Mouse (Mus musculus): ENCODE measurements around the gene Zfp324. TPM values are rescaled to one million over a fixed set of nuclear protein-coding genes. Genes with fewer than 3 reads are reported as not detected.

Gene Zfp324
- polyA plus RNA-seq, 1 experiment from 2014 or later = 14.4 TPM

GRCm38 (mm10) chr7:12958948-12959347 is 6.7 kb upstream of the Zfp324 start:
- H3K9ac ChIP-seq (replicated peaks; ENCODE audit: low read length) = no peak overlapping the region
- whole genome bisulfite sequencing = 85% methylated on average over 4 of the region's 4 CpGs
- H3K4me2 ChIP-seq (ENCODE audit: low read length) = no peak overlapping the region
- no peak for ATAC-seq (ENCODE audit: low FRiP score, low TSS enrichment)
- no peak for DNase-seq
- H3K27me3 ChIP-seq (ENCODE audit: control insufficient read depth, insufficient read depth, low read length) = no peaks in the 10 kb centered on the region
- H3K9me3 ChIP-seq (ENCODE audit: control insufficient read depth, low read length) = no peaks in the 10 kb centered on the region
- H3K4me1 ChIP-seq (ENCODE audit: control insufficient read depth, insufficient read depth, low read length) = 0 out of 2 replicates have a peak, but pooled peaks cover 3% of the 10 kb centered on the region
- no peaks in the 10 kb centered on the region for H3K36me3 ChIP-seq (ENCODE audit: control insufficient read depth, insufficient read depth, low read length)
- H3K27ac ChIP-seq (replicated peaks; ENCODE audit: low read depth, low read length) = no peak overlapping the region
- no peak overlapping the region for H3K4me3 ChIP-seq (replicated peaks; ENCODE audit: low read depth, low read length)

DNA sequence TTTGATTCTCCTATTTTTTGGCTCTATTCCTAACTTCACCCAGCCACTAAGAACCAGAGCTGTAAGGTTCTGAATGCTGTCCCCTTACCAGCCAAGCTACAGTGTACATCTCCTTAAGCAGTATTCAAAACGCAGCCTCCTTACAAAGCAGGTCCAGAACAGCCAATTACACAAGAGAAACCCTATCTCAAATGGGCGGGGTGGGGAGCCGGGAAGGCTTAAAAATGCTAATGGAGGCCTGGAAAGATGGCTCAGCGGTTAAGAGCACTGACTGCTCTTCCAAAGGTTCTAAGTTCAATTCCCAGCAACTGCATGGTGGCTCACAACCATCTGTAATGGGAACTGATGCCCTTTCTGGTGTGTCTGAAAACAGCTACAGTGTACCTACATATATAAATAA is 5.9 kb upstream of the Zfp324 start:
- WGBS = 15% methylated on average over 4 of the region's 4 CpGs
- no peak for DNase-seq
- ATAC-seq (ENCODE audit: low FRiP score, low TSS enrichment) = no peak
- H3K4me2 ChIP-seq (ENCODE audit: low read length) = no peak overlapping the region
- H3K9me3 ChIP-seq (ENCODE audit: control insufficient read depth, low read length) = no peaks in the 10 kb centered on the region
- H3K27me3 ChIP-seq (ENCODE audit: control insufficient read depth, insufficient read depth, low read length) = no peaks in the 10 kb centered on the region
- H3K27ac ChIP-seq (replicated peaks; ENCODE audit: low read depth, low read length) = no peak overlapping the region
- peaks cover 6% of the 10 kb centered on the region; the same call in 1 of the 2 replicates for H3K4me1 ChIP-seq (ENCODE audit: control insufficient read depth, insufficient read depth, low read length)
- H3K36me3 ChIP-seq (ENCODE audit: control insufficient read depth, insufficient read depth, low read length) = no peaks in the 10 kb centered on the region
- no peak overlapping the region for H3K4me3 ChIP-seq (replicated peaks; ENCODE audit: low read depth, low read length)
- H3K9ac ChIP-seq (replicated peaks; ENCODE audit: low read length) = no peak overlapping the region

- ATAC-seq (ENCODE audit: low FRiP score, low TSS enrichment) (peak; percentile 78), DNase-seq (peak; percentile 88)
- H3K4me3 ChIP-seq (replicated peaks; ENCODE audit: low read depth, low read length) = peak overlapping the region; percentile 47
- no peaks in the 10 kb centered on the region for H3K27me3 ChIP-seq (ENCODE audit: control insufficient read depth, insufficient read depth, low read length)
- WGBS = 3% methylated on average over 29 of the region's 29 CpGs
- H3K4me1 ChIP-seq (ENCODE audit: control insufficient read depth, insufficient read depth, low read length) = peaks cover 13% of the 10 kb centered on the region
- H3K4me2 ChIP-seq (ENCODE audit: low read length) = peak overlapping the region; percentile 61
- no peaks in the 10 kb centered on the region for H3K9me3 ChIP-seq (ENCODE audit: control insufficient read depth, low read length)
- peak overlapping the region; percentile 51 for H3K9ac ChIP-seq (replicated peaks; ENCODE audit: low read length)
- H3K36me3 ChIP-seq (ENCODE audit: control insufficient read depth, insufficient read depth, low read length) = no peaks in the 10 kb centered on the region
- H3K27ac ChIP-seq (replicated peaks; ENCODE audit: low read depth, low read length) = peak overlapping the region; percentile 81
Observed at GRCm38 (mm10) chr7:12961511-12962141, 4.0 kb upstream of the Zfp324 start.

DNA sequence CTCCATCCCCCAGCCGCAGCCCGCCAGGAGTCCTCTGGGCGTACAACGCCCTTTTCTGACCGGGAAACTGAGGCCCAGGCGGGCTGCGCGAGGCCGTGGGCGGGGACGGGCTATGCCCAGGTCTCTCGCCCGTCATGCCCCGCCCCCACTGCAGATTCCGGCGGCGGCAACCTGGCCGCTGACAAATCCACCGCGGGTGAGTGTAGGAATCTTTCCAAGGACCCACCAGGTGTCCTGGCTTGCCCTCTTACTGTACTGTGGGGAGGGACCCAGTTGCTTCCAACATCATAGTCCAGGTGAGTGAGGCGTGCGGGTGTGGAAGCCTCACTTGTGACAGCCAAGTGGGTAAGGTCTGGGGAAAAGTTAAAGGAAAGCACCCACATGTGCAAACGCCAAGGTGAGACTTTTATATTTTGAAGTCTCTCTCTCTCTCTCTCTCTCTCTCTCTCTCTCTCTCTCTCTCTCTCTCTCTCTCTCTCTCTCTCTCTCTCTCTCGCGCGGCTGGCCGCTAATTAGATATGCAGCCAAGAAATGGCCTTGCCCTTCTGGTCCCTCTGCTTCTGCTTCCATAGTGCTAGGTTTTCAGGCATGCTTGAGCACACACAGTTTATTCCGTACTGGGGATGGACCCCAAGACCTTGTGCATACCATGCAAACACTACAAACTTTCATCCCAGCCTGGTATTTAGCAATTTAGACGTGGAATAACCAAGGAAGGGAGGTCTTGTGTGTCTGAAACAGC is 637 bp downstream of the Zfp324 start:
- Histone ChIP-seq H3K9ac (replicated peaks; ENCODE audit: low read length) (peak overlapping the region; percentile 95), H3K4me1 (ENCODE audit: control insufficient read depth, insufficient read depth, low read length) (peaks cover 22% of the 10 kb centered on the region), H3K27me3 (ENCODE audit: control insufficient read depth, insufficient read depth, low read length) (no peaks in the 10 kb centered on the region), H3K4me3 (replicated peaks; ENCODE audit: low read depth, low read length) (peak overlapping the region; percentile 89), H3K9me3 (ENCODE audit: control insufficient read depth, low read length) (no peaks in the 10 kb centered on the region), H3K27ac (replicated peaks; ENCODE audit: low read depth, low read length) (peak overlapping the region; percentile 91), H3K36me3 (ENCODE audit: control insufficient read depth, insufficient read depth, low read length) (peaks cover 28% of the 10 kb centered on the region), H3K4me2 (ENCODE audit: low read length) (peak overlapping the region; percentile 93)
- peak; percentile 65 for DNase-seq
- WGBS = under 1% methylated on average over 29 of the region's 29 CpGs
- peak; percentile 52 for ATAC-seq (ENCODE audit: low FRiP score, low TSS enrichment)

DNA sequence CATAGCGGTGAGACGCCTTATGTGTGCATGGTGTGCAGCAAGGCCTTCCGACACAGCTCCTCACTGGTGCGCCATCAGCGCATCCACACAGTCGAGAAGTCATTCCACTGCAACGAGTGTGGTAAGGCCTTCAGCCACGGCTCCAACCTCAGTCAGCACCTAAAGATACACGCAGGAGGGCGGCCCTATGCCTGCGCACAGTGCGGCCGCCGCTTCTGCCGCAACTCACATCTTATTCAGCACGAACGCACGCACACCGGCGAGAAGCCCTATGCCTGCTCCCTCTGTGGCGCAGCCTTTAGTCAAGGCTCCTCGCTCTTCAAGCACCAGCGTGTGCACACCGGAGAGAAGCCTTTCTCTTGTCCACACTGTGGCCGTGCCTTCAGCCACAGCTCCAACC is 5.3 kb downstream of the Zfp324 start:
- ATAC-seq (ENCODE audit: low FRiP score, low TSS enrichment) = no peak
- peaks cover 10% of the 10 kb centered on the region for H3K4me1 ChIP-seq (ENCODE audit: control insufficient read depth, insufficient read depth, low read length)
- no peak for DNase-seq
- H3K9me3 ChIP-seq (ENCODE audit: control insufficient read depth, low read length) = no peaks in the 10 kb centered on the region
- H3K9ac ChIP-seq (replicated peaks; ENCODE audit: low read length) = no peak overlapping the region
- no peak overlapping the region for H3K4me2 ChIP-seq (ENCODE audit: low read length)
- WGBS = 95% methylated on average over 25 of the region's 25 CpGs
- H3K36me3 ChIP-seq (ENCODE audit: control insufficient read depth, insufficient read depth, low read length) = peaks cover 49% of the 10 kb centered on the region
- H3K4me3 ChIP-seq (replicated peaks; ENCODE audit: low read depth, low read length) = no peak overlapping the region
- no peak overlapping the region for H3K27ac ChIP-seq (replicated peaks; ENCODE audit: low read depth, low read length)
- no peaks in the 10 kb centered on the region for H3K27me3 ChIP-seq (ENCODE audit: control insufficient read depth, insufficient read depth, low read length)

DNA sequence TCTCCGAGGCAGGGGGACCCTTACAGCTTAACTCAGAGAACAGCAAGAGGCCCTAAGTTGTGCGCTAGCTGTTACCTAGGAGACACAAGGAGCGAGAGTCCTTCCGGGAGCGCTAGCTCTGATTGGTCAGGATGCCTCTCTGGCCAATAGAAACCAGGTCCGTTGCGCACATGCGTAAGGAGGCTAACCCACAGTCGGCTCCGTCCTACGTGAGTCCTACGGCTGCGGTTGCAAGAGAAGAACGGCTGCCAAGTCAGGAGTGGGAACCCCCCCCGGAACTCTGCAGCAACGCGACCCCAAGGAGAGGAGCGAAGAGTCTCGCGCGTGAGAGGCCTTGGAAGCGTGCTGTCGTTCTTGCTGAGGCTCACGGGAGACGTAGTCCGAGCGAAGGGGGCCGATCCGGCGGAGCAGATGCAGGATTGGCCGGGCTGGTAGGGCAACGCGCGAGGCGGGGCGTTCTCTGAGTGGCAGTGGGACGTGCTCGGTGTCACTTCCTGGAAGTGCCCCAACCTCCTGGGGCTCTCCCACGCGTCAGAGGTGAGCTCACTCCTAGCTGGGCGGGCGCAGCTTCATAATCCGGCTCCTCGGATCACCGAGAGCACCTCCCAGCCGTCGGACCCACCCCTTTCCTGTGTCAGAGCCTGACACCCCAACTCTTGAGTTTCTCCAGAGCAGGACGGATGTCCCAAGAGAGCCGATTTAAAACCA is 12.2 kb downstream of the Zfp324 start, which contains the start of gene Zfp446:
TSS of gene Zfp446 (plus strand) at position 167 of the 708 bp plus-strand sequence.
- ATAC-seq (ENCODE audit: low FRiP score, low TSS enrichment) (peak; percentile 98), DNase-seq (peak; percentile 99)
- Histone ChIP-seq H3K4me2 (ENCODE audit: low read length) (peak within 1 kb of the TSS; percentile 76), H3K4me3 (replicated peaks; ENCODE audit: low read depth, low read length) (peak within 1 kb of the TSS; percentile 63), H3K36me3 (ENCODE audit: control insufficient read depth, insufficient read depth, low read length) (peaks cover 15% of the 10 kb centered on the region), H3K27ac (replicated peaks; ENCODE audit: low read depth, low read length) (peak within 1 kb of the TSS; percentile 94), H3K27me3 (ENCODE audit: control insufficient read depth, insufficient read depth, low read length) (no peaks in the 10 kb centered on the region), H3K9ac (replicated peaks; ENCODE audit: low read length) (peak within 1 kb of the TSS; percentile 74), H3K4me1 (ENCODE audit: control insufficient read depth, insufficient read depth, low read length) (peaks cover 11% of the 10 kb centered on the region), H3K9me3 (ENCODE audit: control insufficient read depth, low read length) (no peaks in the 10 kb centered on the region)
- WGBS = 1% methylated on average over 49 of the region's 49 CpGs

DNA sequence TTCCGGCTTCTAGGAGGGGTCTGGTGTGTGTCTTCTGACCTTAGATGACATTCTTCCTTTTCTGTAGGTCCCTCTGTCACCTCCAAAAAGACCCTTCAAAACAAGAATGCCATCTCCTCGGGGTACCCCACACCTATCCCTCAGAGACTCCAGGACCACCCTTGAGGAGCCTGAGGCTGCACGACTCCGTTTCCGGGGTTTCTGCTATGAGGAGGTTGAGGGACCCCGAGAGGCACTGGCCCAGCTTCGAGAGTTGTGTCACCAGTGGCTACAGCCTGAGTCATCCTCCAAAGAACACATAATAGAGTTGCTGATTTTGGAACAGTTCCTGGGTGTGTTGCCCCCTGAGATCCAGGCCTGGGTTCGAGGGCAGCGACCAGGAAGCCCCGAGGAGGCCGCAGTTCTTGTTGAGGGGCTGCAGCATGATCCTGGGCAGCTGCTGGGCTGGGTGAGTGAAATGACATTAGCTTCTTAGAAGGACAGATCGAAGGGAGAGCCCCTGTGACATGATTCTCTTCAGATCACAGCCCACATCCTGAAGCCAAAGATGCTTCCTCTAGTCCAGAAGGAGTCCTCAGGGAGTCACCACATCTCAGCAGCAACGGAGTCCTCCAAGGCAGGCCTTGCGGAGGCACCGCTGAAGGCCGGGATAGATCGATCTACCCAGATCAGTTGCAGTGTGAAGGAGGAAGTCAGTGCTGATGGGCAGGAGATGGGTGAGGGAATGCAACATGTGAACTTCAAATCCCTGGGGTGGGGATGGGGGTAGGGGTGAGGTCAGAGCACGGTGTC is 13.5 kb downstream of the Zfp324 start:
- 91% methylated on average over 18 of the region's 18 CpGs for WGBS
- H3K4me3 ChIP-seq (replicated peaks; ENCODE audit: low read depth, low read length) = peak overlapping the region; percentile 63; the same call in 1 of the 2 replicates
- H3K27ac ChIP-seq (replicated peaks; ENCODE audit: low read depth, low read length) = 0 out of 2 replicates have a peak overlapping the region, but pooled peaks have one; percentile 94
- H3K4me2 ChIP-seq (ENCODE audit: low read length) = peak overlapping the region; percentile 76
- peak overlapping the region; percentile 74; the same call in 1 of the 2 replicates for H3K9ac ChIP-seq (replicated peaks; ENCODE audit: low read length)
- peaks cover 11% of the 10 kb centered on the region for H3K4me1 ChIP-seq (ENCODE audit: control insufficient read depth, insufficient read depth, low read length)
- no peak for DNase-seq
- no peaks in the 10 kb centered on the region for H3K9me3 ChIP-seq (ENCODE audit: control insufficient read depth, low read length)
- H3K27me3 ChIP-seq (ENCODE audit: control insufficient read depth, insufficient read depth, low read length) = no peaks in the 10 kb centered on the region
- ATAC-seq (ENCODE audit: low FRiP score, low TSS enrichment) = no peak
- H3K36me3 ChIP-seq (ENCODE audit: control insufficient read depth, insufficient read depth, low read length) = peaks cover 8% of the 10 kb centered on the region; the same call in 1 of the 2 replicates

DNA sequence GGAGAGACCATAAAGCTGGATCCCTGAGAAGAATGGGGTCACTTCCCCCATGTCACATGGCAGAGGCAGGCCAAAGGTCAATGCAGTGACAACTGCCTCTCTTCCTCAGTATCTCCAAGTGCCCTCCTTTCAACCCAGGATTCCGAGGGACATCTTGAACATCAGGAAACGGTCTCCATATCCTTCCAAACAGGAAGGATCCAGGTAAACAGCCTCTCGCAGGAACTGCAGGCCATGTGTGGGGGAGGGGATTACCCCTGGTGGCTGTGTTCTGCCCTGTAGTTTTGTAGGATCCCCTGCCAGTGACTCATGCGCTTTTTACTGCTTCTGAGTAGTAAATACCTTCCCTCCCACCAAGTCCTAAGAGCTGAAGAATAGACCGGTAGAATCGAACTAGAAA is 14.1 kb downstream of the Zfp324 start:
- Histone ChIP-seq H3K9ac (replicated peaks; ENCODE audit: low read length) (no peak overlapping the region), H3K27me3 (ENCODE audit: control insufficient read depth, insufficient read depth, low read length) (no peaks in the 10 kb centered on the region), H3K4me1 (ENCODE audit: control insufficient read depth, insufficient read depth, low read length) (peaks cover 11% of the 10 kb centered on the region), H3K27ac (replicated peaks; ENCODE audit: low read depth, low read length) (no peak overlapping the region), H3K4me2 (ENCODE audit: low read length) (no peak overlapping the region), H3K36me3 (ENCODE audit: control insufficient read depth, insufficient read depth, low read length) (peaks cover 8% of the 10 kb centered on the region; the same call in 1 of the 2 replicates), H3K9me3 (ENCODE audit: control insufficient read depth, low read length) (no peaks in the 10 kb centered on the region), H3K4me3 (replicated peaks; ENCODE audit: low read depth, low read length) (no peak overlapping the region)
- 86% methylated on average over 6 of the region's 6 CpGs for WGBS
- no peak for ATAC-seq (ENCODE audit: low FRiP score, low TSS enrichment)
- DNase-seq = no peak
